Mouse (Mus musculus): ENCODE results near the gene Kremen2.

DNA sequence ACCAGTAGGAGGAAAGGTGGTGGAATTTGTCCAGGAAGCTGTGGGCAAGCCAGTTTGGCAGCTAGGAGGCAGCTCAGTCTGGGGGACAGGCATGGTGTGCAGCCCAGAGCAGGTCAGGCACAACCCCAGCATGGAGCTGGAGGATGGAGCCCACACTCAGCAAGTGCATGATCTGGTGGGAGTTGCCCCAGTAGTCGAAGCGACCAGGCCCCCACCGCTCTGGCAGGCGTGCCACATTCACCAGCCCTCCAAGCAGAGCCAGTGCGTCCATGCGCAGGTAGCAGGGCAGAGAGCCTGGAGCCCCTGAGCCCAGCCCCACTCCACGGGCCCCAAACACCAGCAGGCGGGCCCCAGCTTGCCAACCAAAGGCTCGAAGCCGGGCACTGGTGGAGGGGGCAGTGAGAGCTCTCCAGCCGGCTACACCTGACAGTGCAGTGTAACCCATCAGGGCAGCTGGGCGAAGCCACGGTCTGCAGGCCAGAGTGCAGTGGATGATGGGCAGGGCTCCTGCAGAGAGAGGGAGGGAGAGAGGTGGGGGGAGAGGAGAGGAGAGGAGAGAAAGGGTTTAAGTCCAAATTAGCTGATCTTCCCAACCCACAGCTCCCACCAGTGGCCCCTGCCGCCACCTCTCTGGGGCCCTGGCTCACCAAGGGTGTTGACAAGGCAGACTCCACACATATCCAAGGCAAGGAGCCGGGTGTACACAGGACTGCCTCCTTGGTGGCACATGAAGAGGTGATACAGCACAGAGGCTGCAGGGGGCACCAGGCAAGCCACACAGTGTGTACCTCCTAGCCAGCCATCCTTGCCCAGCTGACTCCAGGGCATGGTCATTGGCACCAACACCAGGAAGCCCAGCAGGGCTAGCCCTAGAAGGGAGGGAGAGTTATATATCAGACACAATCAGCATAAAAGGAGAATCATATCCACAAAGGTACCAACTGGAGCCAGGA lies 7.9 kb downstream of the Kremen2 start:
- TF ChIP-seq CTCF (IDR thresholded peaks at IDR 0.05; ENCODE audit: extremely low read depth, insufficient read depth, insufficient read length, insufficient replicate concordance) (no peak), POLR2A (IDR thresholded peaks at IDR 0.05; ENCODE audit: low read depth, low read length) (no peak)

Data from spleen, adult 2 months (tissue).